ENCODE assay signal across 26 mouse cellular contexts in genomic region chr8:48319674-48320073, GRCm38 (mm10).
DNase-seq lines count a peak whose midpoint lies in the region; ATAC-seq and TF ChIP-seq lines count a peak whose summit lies in the region.
"Had no signal": no experiment of that assay in that cellular context is flagged by ENCODE, and none has a peak within 500 bp of the region (broad histone marks: within the 10 kb centered on the region; RNA-seq: fewer than 3 reads in every experiment).

No protein-coding gene starts in this region.

- TF ChIP-seq CTCF in brain, embryonic 14.5 days (IDR thresholded peaks at IDR 0.05; ENCODE audit: borderline replicate concordance, extremely low read depth, insufficient read depth, insufficient read length) = no peak
- TF ChIP-seq CTCF in forebrain, postnatal 0 days (IDR thresholded peaks at IDR 0.05; ENCODE audit: low read depth) = no peak

- ATAC-seq in forebrain, embryonic 13.5 days = peak; percentile 29; the same call in 1 of the 2 replicates
- ATAC-seq in forebrain, embryonic 11.5 days (replicated peaks; ENCODE audit: low FRiP score) = no peak
- ATAC-seq in forebrain, embryonic 15.5 days (replicated peaks) = peak; percentile 55; the same call in 1 of the 2 replicates
- ATAC-seq in forebrain, postnatal 0 days = peak; percentile 76
- ATAC-seq: activated CD4-positive, CD25-positive, alpha-beta regulatory T cell, adult 4 months; CD4-positive, CD25-positive, alpha-beta regulatory T cell, adult 4 months; Patski had no signal

- no peak overlapping the region for H3K4me2 ChIP-seq in forebrain, embryonic 13.5 days
- no peak overlapping the region for H3K4me2 ChIP-seq in forebrain, embryonic 11.5 days (ENCODE audit: low read depth, low read length, severe bottlenecking)
- no peak overlapping the region for H3K4me2 ChIP-seq in forebrain, embryonic 15.5 days (replicated peaks)
- no peak overlapping the region for H3K4me2 ChIP-seq in forebrain, postnatal 0 days (ENCODE audit: low read depth)
- H3K4me2 ChIP-seq: embryonic facial prominence, embryonic 13.5 days; embryonic facial prominence, embryonic 15.5 days had no signal

- no peak overlapping the region for H3K4me3 ChIP-seq in forebrain, embryonic 13.5 days
- no peak overlapping the region for H3K4me3 ChIP-seq in forebrain, embryonic 11.5 days (ENCODE audit: low read depth, low read length)
- H3K4me3 ChIP-seq in forebrain, embryonic 15.5 days = no peak overlapping the region
- no peak overlapping the region for H3K4me3 ChIP-seq in forebrain, embryonic 10.5 days
- H3K4me3 ChIP-seq in forebrain, postnatal 0 days (ENCODE audit: low read depth, low read length) = no peak overlapping the region
- H3K4me3 ChIP-seq: embryonic facial prominence, embryonic 13.5 days; embryonic facial prominence, embryonic 15.5 days; erythroblast, embryonic 14.5 days had no signal

- WGBS in forebrain, embryonic 13.5 days = 85% methylated on average over 3 of the region's 3 CpGs
- WGBS in forebrain, embryonic 11.5 days = 97% methylated on average over 3 of the region's 3 CpGs
- WGBS in forebrain, embryonic 15.5 days = 65% methylated on average over 3 of the region's 3 CpGs
- 93% methylated on average over 3 of the region's 3 CpGs for WGBS in forebrain, embryonic 10.5 days
- WGBS in forebrain, postnatal 0 days = 58% methylated on average over 3 of the region's 3 CpGs

- H3K9ac ChIP-seq in forebrain, embryonic 13.5 days = no peak overlapping the region
- no peak overlapping the region for H3K9ac ChIP-seq in forebrain, embryonic 11.5 days (ENCODE audit: low read length)
- H3K9ac ChIP-seq in forebrain, embryonic 15.5 days (replicated peaks) = no peak overlapping the region
- no peak overlapping the region for H3K9ac ChIP-seq in forebrain, postnatal 0 days
- H3K9ac ChIP-seq: embryonic facial prominence, embryonic 13.5 days; embryonic facial prominence, embryonic 15.5 days had no signal

- no peaks in the 10 kb centered on the region for H3K9me3 ChIP-seq in forebrain, embryonic 13.5 days (replicated peaks)
- H3K9me3 ChIP-seq in forebrain, embryonic 11.5 days (ENCODE audit: control insufficient read depth, low read length) = no peaks in the 10 kb centered on the region
- H3K9me3 ChIP-seq in forebrain, embryonic 15.5 days = no peaks in the 10 kb centered on the region
- no peaks in the 10 kb centered on the region for H3K9me3 ChIP-seq in forebrain, embryonic 10.5 days
- no peaks in the 10 kb centered on the region for H3K9me3 ChIP-seq in forebrain, postnatal 0 days (ENCODE audit: low read length)
- H3K9me3 ChIP-seq: embryonic facial prominence, embryonic 13.5 days; embryonic facial prominence, embryonic 15.5 days had no signal

- H3K36me3 ChIP-seq in forebrain, embryonic 13.5 days (ENCODE audit: poor library complexity, severe bottlenecking) = no peaks in the 10 kb centered on the region
- no peaks in the 10 kb centered on the region for H3K36me3 ChIP-seq in forebrain, embryonic 11.5 days (ENCODE audit: control insufficient read depth, insufficient read depth, low read length)
- H3K36me3 ChIP-seq in forebrain, embryonic 15.5 days = no peaks in the 10 kb centered on the region
- H3K36me3 ChIP-seq in forebrain, embryonic 10.5 days (replicated peaks) = peaks cover 35% of the 10 kb centered on the region
- no peaks in the 10 kb centered on the region for H3K36me3 ChIP-seq in forebrain, postnatal 0 days (ENCODE audit: insufficient read depth)
- H3K36me3 ChIP-seq: G1E had no signal

- no peak for DNase-seq in forebrain, embryonic 11.5 days (ENCODE audit: low spot score)
- no peak for DNase-seq in forebrain, embryonic 10.5 days (ENCODE audit: extremely low spot score, low spot score)
- peak; percentile 69 for DNase-seq in brain, embryonic 14.5 days (ENCODE audit: low read depth)
- peak; percentile 74 for DNase-seq in forebrain, postnatal 0 days
- DNase-seq in left cerebral cortex, adult 18-20 months (ENCODE audit: low spot score in 2 of 2) = no peak
- DNase-seq: adrenal gland, adult 8-10 months; adrenal gland, postnatal 14 days; adrenal gland, postnatal 36 days; B cell, adult 2 months; cerebellum, adult 11 months; cerebellum, adult 18-20 months; cerebellum, adult 8-10 months; cerebellum, adult 9-11 months; cerebellum, postnatal 14 days; cerebellum, postnatal 36 days; embryo, embryonic 11 days had no signal

- no peaks in the 10 kb centered on the region for H3K27me3 ChIP-seq in forebrain, embryonic 13.5 days
- no peaks in the 10 kb centered on the region for H3K27me3 ChIP-seq in forebrain, embryonic 11.5 days (ENCODE audit: control insufficient read depth, insufficient read depth, low read length)
- no peaks in the 10 kb centered on the region for H3K27me3 ChIP-seq in forebrain, embryonic 15.5 days
- H3K27me3 ChIP-seq in forebrain, embryonic 10.5 days (ENCODE audit: poor library complexity, severe bottlenecking) = no peaks in the 10 kb centered on the region
- no peaks in the 10 kb centered on the region for H3K27me3 ChIP-seq in forebrain, postnatal 0 days (ENCODE audit: insufficient read depth, low read length)
- H3K27me3 ChIP-seq: CH12.LX; embryonic facial prominence, embryonic 13.5 days; embryonic facial prominence, embryonic 15.5 days; Patski had no signal

- peaks cover 20% of the 10 kb centered on the region for H3K4me1 ChIP-seq in forebrain, embryonic 13.5 days
- H3K4me1 ChIP-seq in forebrain, embryonic 11.5 days (replicated peaks; ENCODE audit: control insufficient read depth, insufficient read depth, low read length) = no peaks in the 10 kb centered on the region; the same call in 1 of the 2 replicates
- peaks cover 18% of the 10 kb centered on the region for H3K4me1 ChIP-seq in forebrain, embryonic 15.5 days
- H3K4me1 ChIP-seq in forebrain, embryonic 10.5 days = no peaks in the 10 kb centered on the region
- H3K4me1 ChIP-seq in forebrain, postnatal 0 days (ENCODE audit: insufficient read depth) = no peaks in the 10 kb centered on the region
- H3K4me1 ChIP-seq: embryonic facial prominence, embryonic 13.5 days; embryonic facial prominence, embryonic 15.5 days had no signal

- H3K27ac ChIP-seq in forebrain, embryonic 13.5 days = no peak overlapping the region
- H3K27ac ChIP-seq in forebrain, embryonic 11.5 days (ENCODE audit: low read depth, low read length) = no peak overlapping the region
- H3K27ac ChIP-seq in forebrain, embryonic 15.5 days (replicated peaks) = peak overlapping the region; percentile 59
- H3K27ac ChIP-seq in forebrain, embryonic 10.5 days = no peak overlapping the region
- H3K27ac ChIP-seq in forebrain, postnatal 0 days (ENCODE audit: low read depth, low read length) = no peak overlapping the region
- H3K27ac ChIP-seq: embryonic facial prominence, embryonic 13.5 days; embryonic facial prominence, embryonic 15.5 days had no signal

- TF ChIP-seq POLR2A in brain, embryonic 14.5 days (IDR thresholded peaks at IDR 0.05; ENCODE audit: borderline replicate concordance, extremely low read depth, insufficient read depth, insufficient read length, poor library complexity, severe bottlenecking) = no peak

Comparison
In these comparisons a context has a peak if more than half of its experiments do, and no peak if none do; other contexts are left out.
1. DNase-seq: peak in brain, embryonic 14.5 days (single experiment) and forebrain, postnatal 0 days (single experiment); none in forebrain, embryonic 11.5 days (single experiment), forebrain, embryonic 10.5 days (single experiment) and left cerebral cortex, adult 18-20 months (0 of 2).